ENCODE assay signal across 18 mouse cellular contexts in genomic region chr10:14063226-14063625, GRCm38 (mm10).
"Had no signal": no experiment of that assay in that cellular context is flagged by ENCODE, and none has a peak within 500 bp of the region (broad histone marks: within the 10 kb centered on the region; RNA-seq: fewer than 3 reads in every experiment).

No protein-coding gene starts in this region.

- H3K36me3 ChIP-seq: liver, embryonic 12.5 days; midbrain, embryonic 12.5 days; neural tube, embryonic 13.5 days; neural tube, embryonic 15.5 days had no signal

- H3K4me2 ChIP-seq: liver, embryonic 12.5 days; lung, embryonic 14.5 days; midbrain, embryonic 12.5 days; neural tube, embryonic 13.5 days; neural tube, embryonic 15.5 days had no signal

- H3K27me3 ChIP-seq: liver, embryonic 12.5 days; neural tube, embryonic 13.5 days; neural tube, embryonic 15.5 days had no signal

- DNase-seq: lung, adult 18-20 months; lung, embryonic 14.5 days; lung, postnatal 10 days; lung, postnatal 4 days; retina, postnatal 1 day; right cerebral cortex, adult 18-20 months; right cerebral cortex, postnatal 14 days; spleen, adult 18-20 months; thymus, adult 18-20 months; thymus, postnatal 14 days; thymus, postnatal 36 days had no signal

- ATAC-seq: liver, embryonic 12.5 days; midbrain, embryonic 16.5 days had no signal

- H3K9ac ChIP-seq: liver, embryonic 12.5 days; liver, embryonic 14.5 days; lung, embryonic 14.5 days; midbrain, embryonic 12.5 days; neural tube, embryonic 13.5 days; neural tube, embryonic 15.5 days had no signal

- H3K4me3 ChIP-seq: liver, embryonic 12.5 days; midbrain, embryonic 12.5 days; myocyte; neural tube, embryonic 13.5 days; neural tube, embryonic 15.5 days had no signal

- H3K4me1 ChIP-seq: liver, embryonic 12.5 days; midbrain, embryonic 12.5 days; neural tube, embryonic 13.5 days; neural tube, embryonic 15.5 days had no signal

- H3K27ac ChIP-seq: liver, embryonic 12.5 days; liver, embryonic 14.5 days; midbrain, embryonic 12.5 days; neural tube, embryonic 13.5 days; neural tube, embryonic 15.5 days had no signal

- H3K9me3 ChIP-seq: liver, embryonic 12.5 days; midbrain, embryonic 12.5 days; neural tube, embryonic 13.5 days; neural tube, embryonic 15.5 days had no signal
